Mouse (Mus musculus) monocyte, adult 5-6 weeks (primary cell): ENCODE measurements around the gene Galt. TPM values are rescaled to one million over a fixed set of nuclear protein-coding genes. Genes with fewer than 3 reads are reported as not detected.
A peak's percentile ranks its signal among the peaks of the same experiment; 100 is the strongest.
"Not testable (repeated sequence)": the region's sequence is repeated elsewhere in the genome, so short reads cannot be mapped to it uniquely, and the experiment has no call there.

ENCODE experiments used
- ATAC-seq: fragments of 153-309, 156-312 bp; replicated peaks from 2 replicates; pipeline ENCODE4 v1.8.0; 2017; ENCODE audit warnings: mild to moderate bottlenecking; ENCODE audit not compliant: low TSS enrichment, insufficient number of reproducible peaks, severe bottlenecking, poor library complexity, low FRiP score
- total RNA-seq: library from RNA; stranded (forward); fragments of 200-1000, 200-491, 200-594 nt; gene quantifications from 3 replicates; pipeline ENCODE4 v1.2.3, GENCODE M21; 2017

The Galt gene
- total RNA-seq, 1 experiment from 2014 or later = 30.4 TPM

DNA sequence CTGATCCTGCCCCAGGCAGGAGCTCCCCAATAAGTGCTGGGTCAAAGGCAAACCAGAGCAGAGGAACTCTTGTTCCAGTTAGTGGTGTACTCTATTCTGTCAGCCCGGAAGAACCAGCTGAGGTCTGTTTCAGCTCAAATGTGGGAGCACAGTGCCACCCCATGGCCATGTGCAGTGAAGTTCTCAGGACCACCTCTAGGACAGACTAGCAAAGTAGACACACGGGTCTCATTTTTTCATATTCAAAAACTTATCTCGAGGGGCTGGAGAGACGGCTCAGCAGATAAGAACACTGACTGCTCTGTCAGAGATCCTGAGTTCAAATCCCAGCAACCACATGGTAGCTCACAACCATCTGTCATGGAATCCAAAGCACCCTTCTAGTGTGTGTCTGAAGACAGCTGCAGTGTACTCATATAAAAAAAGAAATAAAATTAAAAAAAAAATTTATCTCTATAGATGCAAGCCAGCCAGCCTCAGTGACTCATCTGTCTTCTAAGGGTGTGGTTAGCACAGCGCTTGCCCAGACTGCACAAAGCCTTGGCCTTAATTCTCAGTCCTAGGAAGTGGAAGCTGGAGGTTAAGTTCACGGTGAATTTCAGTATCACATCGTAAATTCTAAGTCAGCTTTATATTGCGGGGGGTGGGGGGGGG is 17.3 kb upstream of the Galt start:
- ATAC-seq = peak; percentile 44; the same call in 1 of the 2 replicates

DNA sequence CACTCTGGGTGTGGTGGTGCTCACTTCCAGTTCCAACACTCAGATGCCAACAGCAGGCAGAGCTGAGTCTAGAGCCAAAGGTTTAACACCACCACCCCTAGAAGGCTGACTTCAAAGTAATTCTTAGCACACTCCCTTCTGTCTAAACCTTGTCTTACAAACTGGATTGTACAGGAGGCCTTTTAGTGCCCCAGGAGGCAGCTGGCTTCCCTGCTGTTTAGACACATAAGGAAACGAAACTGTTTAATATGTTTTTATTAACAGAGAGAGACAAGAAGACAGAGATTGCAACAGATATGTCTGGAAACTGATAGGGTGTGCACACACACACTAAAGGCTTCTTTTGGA is 16.8 kb upstream of the Galt start:
- ATAC-seq = no peak

DNA sequence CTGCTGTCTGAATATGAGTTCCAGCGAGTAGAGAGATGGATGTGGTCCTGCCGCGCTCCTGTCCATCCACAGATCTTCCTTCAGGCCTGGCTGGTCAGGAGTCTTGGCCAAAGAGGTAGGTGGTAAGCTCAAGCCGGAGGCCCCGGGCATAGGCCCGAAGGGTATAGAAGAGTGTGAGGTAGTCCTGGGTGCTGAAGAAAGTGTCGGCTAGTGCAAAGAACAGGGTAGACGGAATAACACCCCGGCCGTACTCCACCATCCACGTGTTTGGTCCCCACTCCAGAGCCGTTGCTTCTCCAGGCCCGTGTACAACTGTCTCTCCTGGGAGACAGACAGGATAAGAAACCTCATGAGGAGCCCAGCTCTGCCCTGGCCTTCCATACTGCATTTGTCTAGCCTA is 15.8 kb upstream of the Galt start:
- no peak for ATAC-seq

DNA sequence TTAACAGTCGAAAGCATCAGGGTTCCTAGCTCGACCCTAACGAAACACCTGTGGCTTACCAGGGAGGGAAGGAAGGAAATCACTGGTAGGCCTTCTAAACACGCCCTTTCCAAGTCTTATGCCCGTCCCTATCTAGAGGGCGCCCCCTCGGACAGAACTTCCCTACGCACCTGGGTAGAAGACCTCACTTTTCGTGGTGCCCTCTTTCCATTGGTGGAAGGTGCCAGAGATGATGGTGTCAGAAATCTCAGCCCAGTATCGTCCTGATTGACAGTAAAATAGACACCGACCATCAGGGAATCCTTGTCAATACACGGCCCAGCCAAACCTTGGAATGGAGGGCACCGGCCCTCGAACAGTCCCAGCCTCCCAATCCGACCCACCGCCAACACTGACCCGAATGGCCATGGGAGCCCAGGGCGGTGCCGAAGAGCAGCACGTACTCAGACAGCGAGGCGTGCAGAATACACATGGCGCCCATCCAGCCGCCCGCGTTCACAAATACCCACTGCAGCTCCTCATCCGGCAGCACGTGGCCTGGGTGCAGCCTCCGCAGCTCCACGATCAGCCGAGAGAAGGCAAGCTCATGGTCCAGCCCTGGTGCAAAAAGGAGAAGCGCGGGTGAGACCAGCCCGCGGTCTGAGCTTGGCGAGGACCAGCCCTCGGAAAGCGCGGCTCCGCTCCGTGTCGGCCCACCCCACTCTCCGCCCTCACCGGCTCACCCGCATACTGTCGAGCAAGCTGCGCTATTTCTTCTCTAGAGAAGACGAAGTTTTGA is 14.5 kb upstream of the Galt start:
- ATAC-seq = peak; percentile 65

DNA sequence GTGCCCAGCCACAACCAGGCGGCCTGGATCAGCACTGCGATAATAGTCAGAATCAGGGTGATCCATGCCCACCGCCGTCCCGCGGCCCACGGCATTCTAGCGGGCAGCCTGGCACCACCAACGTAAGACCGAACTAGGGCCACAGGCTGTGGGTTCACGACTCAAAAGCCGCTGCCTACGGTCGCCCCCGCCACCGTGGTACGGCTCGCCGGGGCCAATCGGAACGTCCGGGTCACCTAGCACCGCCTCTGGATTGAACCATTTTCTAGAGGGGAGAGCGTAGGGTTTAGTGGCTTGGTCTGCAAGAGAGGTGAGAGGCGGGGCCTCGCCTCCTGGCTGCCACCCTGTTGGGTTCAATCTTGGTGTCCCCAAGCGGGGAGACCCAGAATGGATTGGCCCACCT is 13.9 kb upstream of the Galt start:
- peak; percentile 84 for ATAC-seq

DNA sequence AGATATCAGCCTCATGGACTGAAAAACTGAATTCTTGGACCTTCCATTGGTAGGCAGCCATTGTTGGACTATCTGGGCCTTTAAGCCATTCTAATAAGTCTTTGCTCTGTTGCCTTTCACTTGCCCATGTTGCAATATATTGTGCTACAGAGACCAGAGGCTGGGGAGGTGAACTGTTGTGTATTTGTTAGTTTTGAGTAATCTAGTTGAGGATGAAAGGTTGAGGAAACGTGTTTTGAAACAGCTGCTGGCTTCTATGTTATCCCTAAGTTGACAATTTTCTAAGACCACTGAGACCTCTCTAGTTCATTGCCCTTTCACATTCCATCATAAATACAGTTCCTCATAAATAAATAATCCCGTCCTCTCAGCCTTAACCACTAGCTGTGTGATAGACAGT is 10.9 kb upstream of the Galt start:
- no peak for ATAC-seq

DNA sequence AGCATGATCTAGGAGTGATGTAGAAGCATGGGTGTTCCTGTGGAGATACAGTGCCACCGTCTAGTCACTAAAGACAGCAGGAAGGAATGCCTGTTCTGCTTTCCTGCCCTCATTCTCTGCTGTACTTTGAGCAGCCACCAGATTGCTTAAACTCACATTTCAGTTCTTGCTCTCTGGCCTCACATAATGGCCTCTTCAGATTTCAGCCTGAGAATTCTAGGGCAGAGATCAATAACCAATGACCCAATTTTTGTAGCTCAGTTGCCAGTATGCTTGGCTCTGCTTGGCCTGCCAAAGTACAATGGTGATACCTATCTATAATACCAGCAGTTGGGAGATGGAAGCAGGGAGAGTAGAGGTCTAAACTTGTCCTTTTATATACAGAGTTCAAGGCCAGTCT is 10.0 kb upstream of the Galt start:
- no peak for ATAC-seq

DNA sequence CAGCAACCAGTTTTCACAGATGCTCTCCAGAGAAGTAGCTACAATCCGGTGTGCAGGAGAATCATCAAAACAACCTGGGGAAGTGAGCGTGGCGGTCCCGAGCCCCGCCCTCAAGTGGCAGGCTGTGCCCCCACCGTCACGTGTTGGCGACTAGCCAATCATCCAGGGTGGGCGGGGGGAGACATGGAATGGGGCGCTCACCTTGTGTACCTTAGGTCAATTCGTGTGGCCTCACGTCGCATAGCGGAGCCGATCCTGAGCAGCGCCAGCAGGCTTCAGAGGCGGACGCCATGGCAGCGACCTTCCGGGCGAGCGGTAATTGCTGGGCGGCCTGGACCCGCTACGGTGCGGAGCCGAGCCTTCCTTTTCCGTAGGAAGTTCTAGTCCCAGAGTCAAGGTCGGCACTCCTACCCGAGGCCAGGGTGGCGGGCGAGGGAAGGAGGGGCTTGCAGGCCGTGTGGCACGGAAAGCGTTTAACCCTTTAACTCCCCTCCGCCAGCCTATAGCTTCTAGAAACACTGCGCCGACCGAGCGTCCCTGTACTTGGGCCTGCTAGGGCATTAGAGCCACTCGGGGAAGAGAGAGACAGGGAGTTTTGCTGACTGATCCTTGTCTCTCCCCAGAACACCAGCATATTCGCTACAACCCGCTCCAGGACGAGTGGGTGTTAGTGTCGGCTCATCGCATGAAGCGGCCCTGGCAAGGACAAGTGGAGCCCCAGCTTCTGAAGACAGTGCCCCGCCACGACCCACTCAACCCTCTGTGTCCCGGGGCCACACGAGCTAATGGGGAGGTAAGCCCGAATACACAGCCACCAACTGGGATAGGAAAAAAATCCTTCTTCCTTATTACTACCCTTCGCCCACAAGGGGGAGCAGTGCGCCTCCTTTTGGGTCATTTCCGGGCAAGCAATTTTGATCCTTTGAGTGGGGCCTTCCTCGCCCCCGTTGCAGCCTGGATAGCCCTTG is 594 bp downstream of the Galt start, which contains the start of gene Sigmar1:
Gene Sigmar1 (minus strand): TSS at position 820 of the 968 bp plus-strand sequence.
- peak; percentile 74 for ATAC-seq

DNA sequence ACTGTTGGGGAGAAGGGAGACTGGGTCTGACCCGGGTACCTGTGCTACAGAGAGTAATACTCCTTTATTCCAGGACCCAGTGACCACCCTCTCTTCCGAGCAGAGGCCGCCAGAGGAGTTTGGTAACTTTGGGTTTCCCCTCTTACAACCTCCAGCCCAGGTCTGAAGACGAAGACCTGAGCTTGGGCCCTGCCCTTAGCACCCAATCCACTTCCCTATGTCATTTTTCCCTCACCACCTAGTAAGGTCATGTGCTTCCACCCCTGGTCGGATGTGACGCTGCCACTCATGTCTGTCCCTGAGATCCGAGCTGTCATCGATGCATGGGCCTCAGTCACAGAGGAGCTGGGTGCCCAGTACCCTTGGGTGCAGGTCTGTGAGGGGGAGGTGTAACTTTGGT is 1.4 kb downstream of the Galt start:
- no peak for ATAC-seq

DNA sequence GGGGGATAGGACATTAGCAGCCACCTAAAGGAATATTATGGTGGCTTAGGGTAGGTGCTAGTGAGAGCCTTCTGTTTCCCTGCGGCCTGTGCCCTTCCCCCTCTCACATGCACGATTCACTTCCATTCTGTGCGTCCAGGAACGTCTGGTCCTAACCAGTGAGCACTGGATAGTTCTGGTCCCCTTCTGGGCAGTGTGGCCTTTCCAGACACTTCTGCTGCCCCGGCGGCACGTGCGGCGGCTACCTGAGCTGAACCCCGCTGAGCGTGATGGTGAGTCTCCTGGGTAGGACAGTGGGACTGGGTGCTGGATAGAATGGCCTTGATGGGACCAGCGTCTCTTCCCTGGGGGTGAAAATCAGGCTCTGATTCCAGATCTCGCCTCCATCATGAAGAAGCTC is 2.3 kb downstream of the Galt start:
- ATAC-seq = no peak

DNA sequence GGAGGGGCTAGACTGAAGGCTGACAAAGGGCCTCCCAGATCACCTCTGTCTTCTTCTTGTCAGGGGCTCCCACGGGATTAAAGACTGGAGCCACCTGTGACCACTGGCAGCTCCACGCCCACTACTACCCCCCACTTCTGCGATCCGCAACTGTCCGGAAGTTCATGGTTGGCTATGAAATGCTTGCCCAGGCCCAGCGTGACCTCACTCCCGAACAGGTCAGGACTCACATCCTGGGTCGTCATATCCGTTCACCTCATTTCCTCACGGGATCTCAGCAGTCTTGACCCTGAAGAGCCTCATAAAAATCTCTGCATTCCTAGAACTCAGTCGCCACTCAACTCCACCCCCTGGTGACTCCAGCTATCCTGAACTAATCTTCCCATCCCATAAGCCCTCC is 3.0 kb downstream of the Galt start:
- no peak for ATAC-seq

DNA sequence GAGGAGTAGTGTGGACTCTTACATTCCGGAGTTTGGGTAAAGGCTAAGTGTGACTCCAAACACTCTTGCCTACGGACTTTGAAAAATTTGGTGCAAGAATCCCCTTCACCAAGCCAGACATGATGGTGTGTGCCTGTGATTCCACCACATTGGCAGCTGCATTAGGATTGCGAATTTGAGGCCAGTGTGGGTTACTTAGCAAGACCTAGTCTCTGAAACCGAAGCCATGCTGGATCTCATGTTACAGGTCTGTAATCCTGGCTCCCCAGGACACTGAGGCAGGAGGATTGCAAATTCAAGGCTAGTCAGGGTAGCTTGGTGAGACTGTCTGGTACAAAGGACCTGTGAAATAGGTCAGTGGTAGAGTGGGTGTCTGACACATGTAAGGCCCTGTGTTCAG is 3.7 kb downstream of the Galt start:
- no peak for ATAC-seq

DNA sequence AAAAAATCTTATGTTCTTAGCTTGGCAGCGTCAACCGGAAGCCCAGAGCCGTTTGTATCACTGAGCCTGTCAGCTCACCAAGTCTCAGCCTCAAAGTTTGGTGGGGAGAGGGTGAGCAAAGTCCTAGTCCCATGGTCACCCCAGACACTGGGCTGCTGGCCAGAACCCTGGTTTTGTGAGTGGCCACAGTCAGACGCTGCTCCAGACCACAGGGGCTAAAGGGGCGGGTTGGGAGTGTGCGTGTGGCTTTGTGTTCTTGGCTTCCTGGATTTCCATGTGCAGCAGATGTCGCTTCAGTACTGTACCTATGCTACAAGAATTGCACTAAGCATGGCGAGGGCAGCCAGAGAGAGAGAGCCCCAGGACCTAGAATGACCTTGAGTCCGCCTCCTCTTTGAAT is 4.2 kb downstream of the Galt start:
- ATAC-seq = no peak

DNA sequence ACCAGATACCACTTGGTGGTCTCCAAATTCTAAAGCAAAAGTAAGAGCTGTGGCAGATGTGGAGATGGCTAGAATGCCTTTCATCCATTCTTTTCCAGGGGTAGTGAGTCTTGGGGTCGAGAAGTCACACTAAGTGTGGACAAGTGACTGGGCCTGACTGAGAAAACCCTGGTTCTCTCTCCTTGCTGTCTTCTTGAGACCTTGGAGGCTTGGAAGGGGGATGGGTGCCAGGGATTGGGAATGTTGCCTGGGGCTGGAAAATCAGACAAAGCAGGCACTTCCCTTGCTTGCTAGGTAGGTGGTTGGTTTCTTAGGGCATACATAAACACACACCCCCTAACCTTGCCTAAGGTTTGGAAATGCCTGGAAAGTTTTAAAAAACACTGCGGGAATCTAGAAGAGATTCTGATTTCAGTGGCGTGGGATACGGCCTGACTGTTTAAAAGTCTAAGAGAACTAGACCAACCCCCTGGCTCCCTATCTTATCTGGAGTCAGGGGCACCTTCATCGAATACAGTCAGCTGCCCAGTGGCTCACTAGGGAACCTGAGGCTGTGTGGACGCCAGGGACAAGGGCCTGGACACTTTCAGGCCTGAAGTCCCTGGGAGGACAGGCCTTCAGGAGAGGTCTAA is 4.7 kb downstream of the Galt start:
- no peak for ATAC-seq

DNA sequence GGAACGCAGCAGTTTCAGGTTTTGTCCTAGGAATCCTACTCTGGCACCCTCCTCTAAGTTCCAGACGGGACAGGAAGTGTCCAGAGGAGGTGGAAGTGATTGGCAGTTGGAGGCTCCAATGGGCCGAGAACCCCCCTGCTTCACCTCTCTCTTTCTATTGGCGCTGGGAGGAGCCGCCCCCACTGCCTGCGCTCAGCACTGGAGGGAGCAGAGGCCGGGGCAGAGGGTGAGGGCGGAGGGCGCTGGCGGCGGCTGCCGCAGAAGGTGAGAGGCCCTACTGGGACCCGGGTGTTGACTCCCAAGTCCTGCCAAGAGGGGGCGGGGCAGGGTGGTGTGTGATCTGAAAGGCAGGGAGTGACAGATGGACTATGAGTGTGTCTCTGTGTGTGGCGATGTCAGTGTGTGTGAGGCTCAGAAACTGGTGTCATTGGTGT is 5.3 kb downstream of the Galt start:
- ATAC-seq = peak; percentile 46

DNA sequence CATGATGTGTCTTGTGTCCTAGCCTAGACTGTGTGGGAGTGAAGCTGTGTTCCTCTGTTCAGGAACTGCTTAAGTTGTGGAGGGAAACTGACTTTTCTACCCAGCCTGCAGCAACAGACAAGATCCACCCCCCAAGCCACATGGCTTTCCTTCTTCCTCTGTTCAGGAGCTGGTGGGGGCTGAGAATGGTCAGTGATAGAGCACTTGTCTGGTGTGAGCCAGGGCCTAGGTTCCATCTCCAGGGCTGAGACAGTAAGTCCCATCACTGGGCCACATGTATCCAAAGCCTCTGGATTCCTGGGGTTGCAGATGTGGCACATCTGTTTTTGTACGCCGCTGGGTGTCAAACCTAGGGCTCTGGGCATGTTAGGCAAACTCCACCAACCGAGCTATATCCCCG is 5.9 kb downstream of the Galt start:
- ATAC-seq = no peak

DNA sequence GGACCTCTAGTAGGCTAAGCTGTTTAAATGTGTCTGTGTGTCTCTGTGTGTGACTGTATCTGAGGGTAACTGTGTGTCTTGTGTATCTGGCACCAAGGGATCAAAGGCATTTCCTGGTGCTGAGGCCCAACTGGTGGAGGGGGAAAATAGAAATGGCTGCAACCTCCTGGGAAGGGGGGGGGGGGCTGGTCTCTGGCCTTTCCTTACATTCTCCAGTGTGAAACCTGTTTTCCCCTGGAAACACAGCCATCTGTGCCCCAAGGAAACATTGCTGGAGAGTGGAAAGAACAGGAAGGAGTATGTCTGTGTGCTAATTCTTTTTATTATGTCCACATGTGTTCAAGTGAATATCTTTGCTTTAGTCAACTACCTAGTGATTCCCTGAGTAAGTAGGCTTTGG is 6.7 kb downstream of the Galt start:
- no peak for ATAC-seq

DNA sequence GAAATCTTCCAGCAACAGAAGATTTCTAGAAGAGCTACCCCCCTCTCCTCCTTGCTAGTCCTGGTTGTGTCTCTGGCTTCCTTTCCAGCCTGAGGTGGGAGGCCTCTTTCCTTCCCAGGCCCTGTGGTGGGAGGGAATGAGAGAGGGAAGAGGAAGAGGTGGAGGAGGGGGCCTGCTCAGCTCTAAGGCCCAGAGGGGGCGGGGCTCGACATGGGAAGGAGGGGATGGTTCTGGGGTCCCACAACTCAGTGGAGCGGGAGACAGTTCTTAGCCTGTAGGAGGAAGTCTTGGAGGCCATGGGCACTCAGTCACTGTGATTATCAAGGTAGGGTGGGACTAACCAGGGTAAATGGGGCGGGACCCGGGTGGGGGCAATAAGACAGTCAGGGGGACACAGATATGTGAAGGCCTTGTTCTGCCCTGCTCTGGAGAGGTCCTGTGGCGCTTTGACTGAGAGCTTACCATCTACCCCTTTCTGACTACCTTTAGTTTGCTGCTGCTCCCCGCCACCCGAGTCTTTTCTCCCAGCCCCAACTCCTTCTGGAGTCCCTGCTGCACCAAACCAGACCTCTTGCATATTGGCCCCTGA is 7.2 kb downstream of the Galt start:
- ATAC-seq = no peak

DNA sequence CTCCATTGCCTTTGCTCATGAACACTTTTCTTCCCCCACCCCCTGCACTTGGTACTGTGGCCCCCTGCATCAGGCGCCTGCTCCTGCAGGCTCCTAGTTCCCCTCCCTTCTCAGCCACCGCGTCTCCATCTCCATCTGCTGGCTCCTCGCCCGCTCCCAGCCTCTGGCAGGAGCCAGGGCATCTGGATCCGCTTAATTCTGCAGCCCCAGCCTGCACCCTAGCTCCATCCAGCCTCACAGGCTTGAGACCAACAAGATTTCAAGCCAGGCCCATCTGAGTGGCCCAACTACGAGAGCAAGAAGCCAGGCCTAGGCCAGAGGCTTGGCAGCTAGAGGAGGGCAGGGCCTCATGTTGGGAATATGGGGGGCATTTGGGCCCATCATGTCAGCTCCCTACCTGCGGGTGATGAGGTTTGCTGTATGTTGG is 7.7 kb downstream of the Galt start:
- not testable (repeated sequence) for ATAC-seq
